Mouse (Mus musculus) E14TG2a.4 (cell line): Measurements from ENCODE around the gene Tram1l1.

ENCODE experiments used
- H3K27me3 ChIP-seq: 2 replicates; pipeline ENCODE4 v1.6.1; 2014; ENCODE audit warnings: low read length, control low read depth; ENCODE audit not compliant: insufficient read depth
- H3K36me3 ChIP-seq: 2 replicates; pipeline ENCODE4 v1.6.1; 2014; ENCODE audit warnings: low read length, control low read depth; ENCODE audit not compliant: insufficient read depth
- H3K4me1 ChIP-seq: replicated peaks from 2 replicates; pipeline ENCODE4 v1.6.1; 2014; ENCODE audit warnings: low read depth, low read length, control low read depth
- H3K4me3 ChIP-seq: replicated peaks from 2 replicates; pipeline ENCODE4 v1.5.1; 2014; ENCODE audit warnings: mild to moderate bottlenecking, low read length
- H3K9me3 ChIP-seq: 2 replicates; pipeline ENCODE4 v1.6.1; 2014; ENCODE audit warnings: low read length, control low read depth
- CTCF ChIP-seq: conservative IDR thresholded peaks from 2 replicates; pipeline ENCODE4 v1.5.1; 2014; ENCODE audit warnings: low read length
- NANOG ChIP-seq: IDR thresholded peaks from 2 replicates; pipeline ENCODE4 v1.6.1; 2014; ENCODE audit warnings: borderline replicate concordance, low read length, mixed read lengths
- POU5F1 ChIP-seq: IDR thresholded peaks from 2 replicates; pipeline ENCODE4 v1.6.1; 2014; ENCODE audit warnings: low read length, borderline replicate concordance

Tram1l1 gene

DNA sequence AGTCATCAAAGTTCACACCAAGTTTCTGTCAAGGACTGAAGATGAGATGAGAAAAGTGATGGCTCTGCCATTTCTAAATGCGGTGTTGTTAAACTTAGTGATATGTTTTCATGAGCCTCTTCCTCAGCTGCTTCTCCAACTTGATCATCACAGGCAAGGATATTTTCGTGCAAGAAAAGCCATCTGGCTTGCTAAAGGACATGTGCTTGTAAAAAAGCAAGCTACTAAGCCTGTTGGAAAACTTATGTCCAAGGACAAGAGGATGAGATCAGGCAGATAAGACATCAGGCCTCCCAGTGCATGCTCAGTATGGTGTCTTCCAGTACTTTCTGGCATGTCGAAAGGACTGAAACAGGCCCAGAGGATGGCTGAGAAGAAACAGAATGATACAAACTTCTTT, 36.9 kb downstream of the Tram1l1 start:
- no peaks in the 10 kb centered on the region for H3K9me3 ChIP-seq
- TF ChIP-seq NANOG (no peak), CTCF (no peak), POU5F1 (no peak)
- no peaks in the 10 kb centered on the region for H3K27me3 ChIP-seq
- H3K4me3 ChIP-seq, result no peak overlapping the region
- no peaks in the 10 kb centered on the region for H3K36me3 ChIP-seq
- H3K4me1 ChIP-seq, result no peaks in the 10 kb centered on the region

DNA sequence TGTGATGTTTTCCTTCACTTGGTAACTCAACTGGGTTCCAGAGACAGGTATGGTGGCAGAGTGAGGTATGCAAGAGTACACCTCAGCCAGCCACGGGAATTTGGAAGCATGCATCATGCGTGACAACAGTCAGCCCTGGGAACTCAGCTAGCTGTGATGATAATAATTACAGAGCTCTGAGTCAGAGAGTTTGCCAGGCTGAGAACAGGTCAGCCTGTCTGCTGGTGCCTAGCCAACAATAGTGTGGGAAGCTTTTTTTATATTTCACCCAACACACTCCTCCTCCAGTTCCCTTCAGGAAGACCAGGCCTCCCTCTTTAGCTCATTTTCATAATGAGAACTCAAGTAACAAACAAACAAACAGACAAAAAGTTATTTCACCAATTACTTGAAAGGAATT, 51.4 kb downstream of the Tram1l1 start:
- H3K9me3 ChIP-seq, result no peaks in the 10 kb centered on the region
- TF ChIP-seq CTCF (no peak), NANOG (no peak), POU5F1 (no peak)

More for the DNA sequence above, 51.4 kb downstream of the Tram1l1 start:
- Histone ChIP-seq H3K4me3 (no peak overlapping the region), H3K27me3 (no peaks in the 10 kb centered on the region), H3K36me3 (no peaks in the 10 kb centered on the region), H3K4me1 (no peaks in the 10 kb centered on the region)
